Mouse (Mus musculus): Measurements from ENCODE around the gene Dnase1. TPM values are rescaled to one million over a fixed set of nuclear protein-coding genes. Genes with fewer than 3 reads are reported as not detected.
"Not testable (repeated sequence)": the region's sequence is repeated elsewhere in the genome, so short reads cannot be mapped to it uniquely, and the experiment has no call there.

Gene Dnase1
- polyA plus RNA-seq, 1 experiment, result 0.89 TPM

DNA sequence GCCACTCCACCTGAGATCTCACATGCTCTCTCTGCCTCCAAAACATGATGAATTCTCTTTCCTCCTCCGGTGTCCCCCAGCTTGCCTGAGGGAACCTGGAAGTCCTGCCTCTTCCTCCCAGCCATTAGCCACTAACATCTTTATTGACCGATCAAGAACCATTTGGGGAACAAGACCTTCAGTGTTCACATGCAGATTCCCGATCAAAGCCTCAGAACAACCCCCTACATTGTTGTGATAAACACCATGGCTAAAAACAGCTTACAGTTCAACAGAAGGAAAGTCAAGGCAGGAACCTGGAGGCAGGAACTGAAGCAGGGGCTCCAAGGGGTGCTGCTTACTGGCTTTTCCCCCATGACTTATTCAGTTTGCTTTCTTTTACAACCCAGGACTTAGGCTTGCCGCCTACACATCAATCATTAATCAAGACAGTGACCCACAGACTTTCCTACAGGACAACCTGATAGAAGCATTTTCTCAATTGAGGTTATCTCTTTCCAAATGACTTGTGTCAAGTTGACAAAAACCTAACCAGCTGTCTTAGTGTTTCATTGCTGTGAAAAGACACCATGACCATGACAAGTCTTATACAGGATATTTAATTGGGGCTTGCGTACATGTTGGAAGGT is 22.6 kb upstream of the Dnase1 start:
- TF ChIP-seq TCF3 (IDR thresholded peaks at IDR 0.05; ENCODE audit: insufficient read length, low read depth), result no peak
- no peak for TF ChIP-seq POLR2AphosphoS2 (IDR thresholded peaks at IDR 0.05; ENCODE audit: insufficient read length, low read depth)
- no peak for TF ChIP-seq MYOD1 (IDR thresholded peaks at IDR 0.05; ENCODE audit: control insufficient read depth in 1 of 3, insufficient read length in 2 of 3, low read depth in 2 of 3)
- no peak for TF ChIP-seq USF1 (IDR thresholded peaks at IDR 0.05; ENCODE audit: low read depth)
- TF ChIP-seq TCF12 (IDR thresholded peaks at IDR 0.05; ENCODE audit: insufficient read depth, poor library complexity, severe bottlenecking), result no peak
- no peak for TF ChIP-seq CEBPB (IDR thresholded peaks at IDR 0.05; ENCODE audit: insufficient read depth, poor library complexity, severe bottlenecking)
- TF ChIP-seq REST (IDR thresholded peaks at IDR 0.05; ENCODE audit: insufficient read depth, insufficient read length), result no peak
- TF ChIP-seq MYOG (IDR thresholded peaks at IDR 0.05; ENCODE audit: control insufficient read depth in 1 of 3, insufficient read depth in 1 of 3, insufficient read length in 2 of 3, low read depth in 2 of 3), result no peak
- TF ChIP-seq SRF (IDR thresholded peaks at IDR 0.05; ENCODE audit: control insufficient read depth, insufficient read length, low read depth), result no peak
- no peak for TF ChIP-seq POLR2A (IDR thresholded peaks at IDR 0.05; ENCODE audit: insufficient read length, low read depth)
- no peak for TF ChIP-seq E2F4 (IDR thresholded peaks at IDR 0.05; ENCODE audit: insufficient read depth)
- TF ChIP-seq MAX (IDR thresholded peaks at IDR 0.05; ENCODE audit: low read depth), result no peak
- Histone ChIP-seq H3ac (ENCODE audit: control insufficient read depth, insufficient read length) (no peak overlapping the region), H3K79me2 (ENCODE audit: control insufficient read depth, insufficient read depth) (no peaks in the 10 kb centered on the region), H3K4me2 (ENCODE audit: low read depth) (no peak overlapping the region), H3K27me3 (ENCODE audit: control insufficient read depth, insufficient read depth, insufficient read length) (no peaks in the 10 kb centered on the region), H3K36me3 (ENCODE audit: control insufficient read depth, insufficient read depth) (no peaks in the 10 kb centered on the region), H3K4me3 (no peak overlapping the region)

DNA sequence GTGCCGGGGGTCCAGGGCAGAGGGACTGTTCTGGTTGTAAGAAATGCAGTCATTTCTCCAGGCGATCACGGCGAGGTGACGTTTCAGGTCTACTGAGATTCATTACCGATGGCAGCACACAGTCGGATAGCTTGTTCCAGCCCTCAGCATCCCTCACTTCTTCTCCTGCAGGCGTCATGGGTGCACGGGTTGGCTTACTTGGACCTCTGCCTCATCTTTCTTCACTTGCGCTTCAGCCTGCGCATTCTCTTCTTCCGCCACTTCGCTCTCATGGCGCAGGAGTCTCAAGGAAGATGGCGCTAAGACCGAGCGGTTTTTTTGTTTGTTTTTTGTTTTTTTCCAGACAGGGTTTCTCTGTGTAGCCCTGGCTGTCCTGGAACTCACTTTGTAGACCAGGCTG is 20.0 kb upstream of the Dnase1 start:
- H3K79me2 ChIP-seq (ENCODE audit: control insufficient read depth, insufficient read depth); H3K36me3 ChIP-seq (ENCODE audit: control insufficient read depth, insufficient read depth); H3K4me2 ChIP-seq (ENCODE audit: low read depth); H3K4me3 ChIP-seq; H3ac ChIP-seq (ENCODE audit: control insufficient read depth, insufficient read length); H3K27me3 ChIP-seq (ENCODE audit: control insufficient read depth, insufficient read depth, insufficient read length): not testable (repeated sequence)

DNA sequence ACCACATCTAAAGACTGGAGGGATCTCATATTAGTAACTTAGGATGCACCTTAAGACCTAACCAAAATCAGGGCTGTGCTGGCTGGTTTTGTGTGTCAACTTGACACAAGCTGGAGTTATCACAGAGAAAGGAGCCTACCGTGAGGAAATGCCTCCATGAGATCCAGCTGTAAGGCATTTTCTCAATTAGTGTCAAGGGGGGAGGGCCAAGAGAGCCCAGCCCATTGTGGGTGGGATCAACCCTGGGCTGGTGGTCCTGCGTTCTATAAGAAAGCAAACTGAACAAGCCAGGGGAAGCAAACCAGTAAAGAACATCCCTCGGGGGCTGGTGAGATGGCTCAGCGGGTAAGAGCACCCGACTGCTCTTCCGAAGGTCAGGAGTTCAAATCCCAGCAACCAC is 19.3 kb upstream of the Dnase1 start:
- H3K4me3 ChIP-seq; H3K79me2 ChIP-seq (ENCODE audit: control insufficient read depth, insufficient read depth); H3K27me3 ChIP-seq (ENCODE audit: control insufficient read depth, insufficient read depth, insufficient read length); H3K4me2 ChIP-seq (ENCODE audit: low read depth); H3ac ChIP-seq (ENCODE audit: control insufficient read depth, insufficient read length); H3K36me3 ChIP-seq (ENCODE audit: control insufficient read depth, insufficient read depth): not testable (repeated sequence)

DNA sequence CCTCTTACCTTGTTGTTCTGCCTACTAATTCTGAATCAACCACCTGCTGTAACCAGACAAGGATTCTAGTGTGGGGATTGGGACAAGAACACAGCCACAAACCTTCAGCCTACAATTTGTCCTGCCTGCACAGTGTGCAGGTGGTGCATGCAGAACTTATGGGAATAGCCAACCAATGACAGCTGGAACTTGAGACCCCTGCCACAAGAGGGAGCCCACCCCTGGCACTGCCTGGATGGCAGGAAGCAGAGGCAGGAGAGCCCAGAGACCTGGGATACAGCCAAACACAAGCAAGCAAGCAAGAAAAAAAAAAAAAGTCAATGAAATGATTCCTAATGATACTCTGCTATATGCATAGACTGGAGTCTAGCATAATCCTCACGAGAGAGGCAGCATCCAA is 15.5 kb upstream of the Dnase1 start:
- no peak overlapping the region for H3K4me2 ChIP-seq (ENCODE audit: low read depth)
- H3K36me3 ChIP-seq (ENCODE audit: control insufficient read depth, insufficient read depth), result no peaks in the 10 kb centered on the region
- H3K27me3 ChIP-seq (ENCODE audit: control insufficient read depth, insufficient read depth, insufficient read length), result no peaks in the 10 kb centered on the region
- H3K4me3 ChIP-seq, result no peak overlapping the region
- no peaks in the 10 kb centered on the region for H3K79me2 ChIP-seq (ENCODE audit: control insufficient read depth, insufficient read depth)
- no peak overlapping the region for H3ac ChIP-seq (ENCODE audit: control insufficient read depth, insufficient read length)
- TF ChIP-seq POLR2A (IDR thresholded peaks at IDR 0.05; ENCODE audit: insufficient read length, low read depth) (no peak), SRF (IDR thresholded peaks at IDR 0.05; ENCODE audit: control insufficient read depth, insufficient read length, low read depth) (no peak), REST (IDR thresholded peaks at IDR 0.05; ENCODE audit: insufficient read depth, insufficient read length) (no peak), MAX (IDR thresholded peaks at IDR 0.05; ENCODE audit: low read depth) (no peak), MYOD1 (IDR thresholded peaks at IDR 0.05; ENCODE audit: control insufficient read depth in 1 of 3, insufficient read length in 2 of 3, low read depth in 2 of 3) (no peak), POLR2AphosphoS2 (IDR thresholded peaks at IDR 0.05; ENCODE audit: insufficient read length, low read depth) (no peak), TCF12 (IDR thresholded peaks at IDR 0.05; ENCODE audit: insufficient read depth, poor library complexity, severe bottlenecking) (no peak), E2F4 (IDR thresholded peaks at IDR 0.05; ENCODE audit: insufficient read depth) (no peak), TCF3 (IDR thresholded peaks at IDR 0.05; ENCODE audit: insufficient read length, low read depth) (no peak), MYOG (IDR thresholded peaks at IDR 0.05; ENCODE audit: control insufficient read depth in 1 of 3, insufficient read depth in 1 of 3, insufficient read length in 2 of 3, low read depth in 2 of 3) (no peak), CEBPB (IDR thresholded peaks at IDR 0.05; ENCODE audit: insufficient read depth, poor library complexity, severe bottlenecking) (no peak), USF1 (IDR thresholded peaks at IDR 0.05; ENCODE audit: low read depth) (no peak)

DNA sequence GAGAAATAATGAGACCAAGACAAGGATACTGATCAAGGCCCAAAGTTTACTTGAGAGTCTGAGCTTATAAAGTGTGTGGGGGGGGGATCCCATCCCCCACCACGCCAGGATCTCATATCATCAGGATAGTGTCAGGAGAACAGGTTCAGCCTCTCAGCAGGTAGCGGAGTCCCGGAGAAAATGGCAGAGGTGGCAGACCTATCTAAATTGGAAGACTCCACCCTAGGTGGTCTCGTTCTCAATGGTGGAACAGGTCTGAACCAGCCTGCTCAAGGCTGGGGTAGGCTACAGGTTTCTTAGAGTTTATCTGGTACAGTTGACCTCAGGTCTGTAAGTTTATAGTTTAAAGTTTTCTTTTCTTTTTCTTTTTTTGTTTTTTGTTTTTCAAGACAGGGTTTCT is 14.0 kb upstream of the Dnase1 start:
- Histone ChIP-seq H3K36me3 (ENCODE audit: control insufficient read depth, insufficient read depth) (no peaks in the 10 kb centered on the region), H3ac (ENCODE audit: control insufficient read depth, insufficient read length) (no peak overlapping the region), H3K4me2 (ENCODE audit: low read depth) (no peak overlapping the region), H3K4me3 (no peak overlapping the region), H3K27me3 (ENCODE audit: control insufficient read depth, insufficient read depth, insufficient read length) (no peaks in the 10 kb centered on the region), H3K79me2 (ENCODE audit: control insufficient read depth, insufficient read depth) (no peaks in the 10 kb centered on the region)
- no peak for TF ChIP-seq E2F4 (IDR thresholded peaks at IDR 0.05; ENCODE audit: insufficient read depth)
- TF ChIP-seq USF1 (IDR thresholded peaks at IDR 0.05; ENCODE audit: low read depth), result no peak
- TF ChIP-seq POLR2A (IDR thresholded peaks at IDR 0.05; ENCODE audit: insufficient read length, low read depth), result no peak
- no peak for TF ChIP-seq MAX (IDR thresholded peaks at IDR 0.05; ENCODE audit: low read depth)
- no peak for TF ChIP-seq REST (IDR thresholded peaks at IDR 0.05; ENCODE audit: insufficient read depth, insufficient read length)
- TF ChIP-seq CEBPB (IDR thresholded peaks at IDR 0.05; ENCODE audit: insufficient read depth, poor library complexity, severe bottlenecking), result no peak
- no peak for TF ChIP-seq MYOG (IDR thresholded peaks at IDR 0.05; ENCODE audit: control insufficient read depth in 1 of 3, insufficient read depth in 1 of 3, insufficient read length in 2 of 3, low read depth in 2 of 3)
- TF ChIP-seq TCF3 (IDR thresholded peaks at IDR 0.05; ENCODE audit: insufficient read length, low read depth), result no peak
- no peak for TF ChIP-seq POLR2AphosphoS2 (IDR thresholded peaks at IDR 0.05; ENCODE audit: insufficient read length, low read depth)
- TF ChIP-seq SRF (IDR thresholded peaks at IDR 0.05; ENCODE audit: control insufficient read depth, insufficient read length, low read depth), result no peak
- TF ChIP-seq TCF12 (IDR thresholded peaks at IDR 0.05; ENCODE audit: insufficient read depth, poor library complexity, severe bottlenecking), result no peak
- no peak for TF ChIP-seq MYOD1 (IDR thresholded peaks at IDR 0.05; ENCODE audit: control insufficient read depth in 1 of 3, insufficient read length in 2 of 3, low read depth in 2 of 3)
